Mouse (Mus musculus): ENCODE results near the gene Nxph4.

Gene Nxph4

DNA sequence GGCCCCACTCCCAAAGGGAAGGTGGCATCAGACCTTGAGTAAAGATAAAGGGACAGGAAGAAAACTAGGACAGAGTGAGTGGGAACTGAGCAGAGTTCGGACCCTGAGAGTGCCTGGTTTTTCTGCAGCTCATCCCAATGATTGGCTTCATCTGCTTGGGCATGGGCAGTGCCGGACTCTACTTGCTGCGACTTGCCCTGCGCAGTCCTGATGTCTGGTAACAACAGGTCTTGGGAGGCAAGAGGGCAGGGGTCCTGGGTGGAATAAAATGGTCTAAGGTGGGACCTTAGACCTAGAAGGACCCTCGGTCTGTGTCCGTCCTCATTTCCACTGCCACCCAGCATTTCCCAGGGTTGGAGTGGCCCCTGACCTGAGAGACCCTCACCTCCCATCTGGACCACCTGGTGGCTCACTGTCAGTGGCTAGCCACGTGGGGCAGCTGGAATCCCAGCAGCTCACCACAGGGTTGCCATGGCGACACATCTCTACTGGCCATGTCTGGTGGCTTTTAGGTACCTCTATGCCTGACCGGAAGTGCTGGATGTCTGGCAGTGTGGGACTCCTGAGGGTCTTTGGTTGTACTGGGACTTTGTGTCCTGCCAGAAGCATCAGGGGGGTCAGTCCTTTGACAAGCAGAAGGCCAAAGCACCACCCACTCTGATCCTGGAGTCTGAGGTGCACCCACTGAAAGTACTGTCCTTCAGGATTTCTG lies 18.9 kb downstream of the Nxph4 start:
- DNase-seq (ENCODE audit: low spot score) = no peak

DNA sequence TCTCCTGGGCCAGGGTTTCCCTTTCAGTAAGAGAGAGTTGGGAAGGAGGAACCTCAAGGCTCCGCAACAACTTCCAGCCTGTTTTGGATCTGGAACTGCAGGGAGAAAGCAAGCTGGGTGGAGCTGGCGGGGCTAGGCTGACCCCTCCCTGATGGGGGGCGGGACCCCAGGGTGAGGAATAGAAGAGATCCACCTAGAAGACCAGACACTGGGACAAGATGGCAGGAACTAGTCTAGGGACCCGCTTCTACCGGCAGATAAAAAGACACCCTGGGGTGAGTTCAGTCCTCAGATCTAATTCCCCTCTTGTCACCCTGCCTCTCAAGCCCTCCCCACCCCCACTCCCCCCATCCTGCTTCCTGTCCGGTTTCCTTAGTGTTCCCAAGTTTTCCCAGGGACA lies 19.6 kb downstream of the Nxph4 start, which contains the start of gene Ndufa4l2:
Ndufa4l2 (plus strand) TSS at position 204 of the 400 bp plus-strand sequence.
- no peak for DNase-seq (ENCODE audit: low spot score)

DNA sequence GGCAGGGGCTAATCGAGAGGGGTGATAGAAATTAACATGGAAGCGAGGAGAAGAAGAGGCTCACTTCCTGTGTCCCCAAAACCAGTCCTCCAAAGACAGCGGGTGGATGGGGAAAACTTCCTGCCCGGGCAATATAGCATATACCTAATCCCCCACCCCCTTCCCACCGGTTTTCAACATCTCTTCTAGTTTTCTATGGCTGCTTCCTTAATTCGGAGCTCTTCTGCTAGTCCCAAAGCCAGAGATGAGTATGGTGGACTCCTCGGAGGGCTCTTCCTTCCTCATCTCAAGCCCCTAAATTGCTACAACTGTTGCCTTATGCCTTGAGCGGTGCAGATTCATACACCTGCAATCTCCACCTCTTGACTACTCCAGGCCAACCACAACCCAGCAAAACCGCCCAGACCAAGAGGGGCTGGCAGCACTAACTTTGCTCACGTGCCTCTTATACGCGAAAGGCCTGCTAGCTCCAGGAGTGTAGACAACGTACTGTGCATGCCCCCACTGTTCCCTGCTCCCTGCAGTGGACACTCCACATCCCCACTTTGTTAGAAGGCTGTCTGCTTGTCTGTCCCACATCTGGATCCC lies 20.2 kb downstream of the Nxph4 start:
- no peak for DNase-seq (ENCODE audit: low spot score)

DNA sequence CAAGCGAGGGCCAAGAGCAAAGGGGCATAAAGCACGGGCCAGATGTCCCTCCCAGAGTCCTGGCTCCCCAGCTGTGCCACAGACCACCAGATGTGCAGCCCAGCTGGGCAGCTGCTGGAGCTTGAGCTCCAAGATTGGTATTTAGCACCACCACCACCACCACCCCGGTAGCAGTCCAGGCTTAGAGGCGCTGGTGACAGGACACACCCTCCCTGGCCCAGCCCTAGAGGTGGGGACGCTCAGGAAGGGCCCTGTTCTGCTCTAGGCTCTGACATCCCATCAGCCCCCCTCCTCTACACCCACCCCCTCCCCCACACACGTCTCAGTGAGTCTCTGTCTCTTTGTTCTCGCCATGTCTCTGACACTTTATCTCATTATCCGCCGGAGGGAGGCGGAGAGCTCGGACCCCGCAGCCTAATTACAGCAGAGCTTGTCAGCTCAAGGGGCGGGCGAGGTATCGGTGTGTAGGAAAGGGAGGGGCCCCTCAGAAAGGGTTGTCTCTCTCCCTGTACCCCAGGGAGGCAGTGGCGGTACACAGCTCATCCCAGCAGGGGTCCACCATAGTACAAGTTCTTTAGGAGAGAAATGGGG lies 20.8 kb downstream of the Nxph4 start:
- no peak for DNase-seq (ENCODE audit: low spot score)

DNA sequence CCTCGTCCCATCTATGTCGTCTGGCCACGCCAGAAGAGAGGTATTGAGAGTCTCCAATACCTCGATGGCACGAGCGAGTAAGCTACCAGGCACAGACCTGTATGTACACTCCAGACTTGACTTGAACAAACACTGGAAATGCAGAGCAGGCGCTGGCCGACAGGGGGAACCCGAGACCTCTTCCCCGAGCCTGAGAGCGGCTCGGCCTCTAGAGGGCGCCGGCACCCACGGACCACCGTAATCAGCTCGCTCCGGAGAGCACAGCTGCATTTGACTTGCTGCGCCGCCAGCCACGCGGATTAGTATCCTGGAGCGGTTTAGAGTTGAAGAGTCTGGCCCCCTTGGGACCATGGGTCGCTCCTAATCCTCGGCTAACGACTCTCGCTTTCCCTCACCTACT lies 21.5 kb downstream of the Nxph4 start:
- DNase-seq (ENCODE audit: low spot score) = peak; percentile 91

DNA sequence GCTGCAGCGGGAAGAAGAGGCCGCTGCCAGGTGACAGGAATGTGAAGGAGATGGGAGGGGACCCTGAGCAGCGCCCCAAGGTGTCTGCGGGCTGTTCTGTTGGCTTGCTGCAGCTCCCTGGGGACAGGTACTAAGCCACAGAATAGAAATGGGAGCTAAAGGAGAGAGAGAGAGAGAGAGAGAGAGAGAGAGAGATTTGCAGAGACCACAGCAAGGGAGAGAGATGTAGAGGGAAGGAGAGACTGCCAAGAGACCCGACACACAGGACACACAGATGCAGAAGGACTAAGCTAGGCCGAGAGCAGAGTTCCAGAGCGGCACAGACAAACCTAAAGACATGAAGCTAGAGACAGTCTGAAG lies 22.1 kb downstream of the Nxph4 start:
- no peak for DNase-seq (ENCODE audit: low spot score)

DNA sequence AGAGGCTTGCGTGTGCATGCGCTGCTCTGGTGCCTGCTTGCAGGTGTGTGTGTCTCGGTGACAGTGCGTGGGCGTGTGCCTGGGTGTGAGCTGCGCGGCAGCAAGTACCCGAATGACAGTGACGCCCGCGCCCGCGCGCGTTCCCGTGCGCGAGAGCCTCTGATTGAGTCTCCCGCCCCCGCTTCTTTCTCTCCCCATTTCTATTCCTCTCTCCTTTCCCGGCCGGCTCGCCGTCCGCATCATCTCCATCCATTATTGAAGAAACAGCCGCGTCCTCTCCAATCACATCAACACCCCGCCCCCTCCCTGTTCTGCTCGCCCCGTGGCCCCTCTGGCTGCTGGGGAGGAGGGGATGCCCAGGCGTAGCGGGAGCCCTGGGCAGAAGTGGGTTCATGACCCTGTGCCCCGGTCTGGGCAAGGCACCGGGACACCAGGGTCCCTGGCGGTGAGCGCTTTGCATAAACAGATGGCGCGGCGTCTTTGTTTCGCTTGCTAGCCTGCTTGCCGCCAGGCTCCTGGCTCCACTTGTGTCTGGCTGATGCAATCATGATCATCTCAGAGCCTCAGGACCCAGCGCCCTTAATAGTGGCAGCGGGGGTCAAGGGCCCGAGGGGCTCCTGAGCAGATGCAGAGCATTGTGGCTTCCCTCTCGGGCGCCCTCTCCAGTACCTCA lies 22.6 kb downstream of the Nxph4 start:
- no peak for DNase-seq (ENCODE audit: low spot score)

DNA sequence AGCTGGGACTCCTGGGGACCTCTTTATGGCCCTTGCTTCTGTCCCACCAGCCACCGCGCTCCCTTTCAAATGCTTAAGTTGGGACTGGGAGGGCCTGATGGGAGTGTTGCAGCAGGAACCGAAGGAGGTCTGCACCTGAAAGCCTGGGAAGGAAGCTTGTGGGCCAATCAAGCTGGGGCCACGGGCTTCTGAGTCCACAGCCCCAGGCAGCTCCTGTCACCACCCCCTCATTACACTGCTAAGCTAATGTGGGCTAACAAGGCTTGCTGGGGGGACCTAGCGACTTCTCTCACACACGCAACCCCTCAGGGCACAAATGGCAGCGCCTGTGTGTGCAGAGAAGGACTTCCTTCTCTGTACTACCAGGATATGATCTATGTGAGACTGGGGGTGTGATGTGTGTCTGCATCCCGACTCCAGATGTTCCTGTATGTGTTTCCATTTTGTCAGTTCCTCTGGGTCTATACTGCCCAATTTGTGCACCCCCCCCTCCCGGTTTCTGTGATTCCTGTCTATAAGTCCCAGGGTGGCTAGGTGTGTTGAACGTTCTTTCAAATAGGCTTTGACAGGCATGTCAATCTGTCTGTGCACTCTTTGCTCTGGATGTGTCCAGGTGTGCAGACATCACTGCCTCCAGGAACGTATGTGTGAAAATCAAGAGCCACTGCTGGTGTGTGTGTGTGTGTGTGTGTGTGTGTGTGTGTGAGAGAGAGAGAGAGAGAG lies 23.3 kb downstream of the Nxph4 start:
- no peak for DNase-seq (ENCODE audit: low spot score)

DNA sequence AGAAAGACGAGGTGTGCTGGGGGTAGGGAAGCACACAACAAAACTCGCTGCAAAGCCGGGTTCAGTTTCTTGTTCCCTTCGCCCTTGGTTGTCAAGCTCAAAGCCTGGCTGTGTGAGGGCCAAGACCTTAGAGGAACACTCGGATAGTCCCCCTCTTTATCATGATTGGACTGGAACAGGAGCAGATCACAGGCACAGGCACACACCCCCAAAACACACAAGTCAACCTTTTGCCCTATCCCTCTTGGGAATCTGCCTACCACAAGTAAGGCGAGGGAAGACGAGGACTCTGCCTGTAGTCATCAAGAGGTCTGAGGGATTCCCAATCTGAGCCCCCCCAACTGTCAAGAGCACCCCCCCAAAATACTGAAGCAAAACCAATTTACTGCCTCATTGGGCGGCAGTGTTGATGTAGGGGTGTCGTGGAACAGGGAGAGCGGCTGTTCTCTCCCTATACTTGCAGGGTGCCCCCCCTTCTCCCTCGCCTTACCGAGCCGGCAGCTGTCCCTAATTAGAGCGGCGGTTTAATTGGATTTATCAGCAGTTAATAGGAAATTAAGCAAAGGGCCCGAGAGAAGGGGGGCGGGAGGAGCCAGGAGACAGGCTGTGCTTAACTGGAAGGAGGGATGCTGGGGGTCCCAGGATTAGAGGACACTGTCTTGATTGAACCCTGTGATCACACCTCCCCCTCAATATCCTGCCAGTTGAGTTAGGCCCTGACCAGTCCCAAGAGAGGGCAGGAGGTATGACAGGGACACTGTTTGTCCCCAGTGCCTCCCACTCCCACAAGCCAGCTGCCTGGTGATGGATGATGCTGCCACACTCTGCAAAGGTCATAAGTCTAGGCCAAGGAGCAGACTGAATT lies 24.3 kb downstream of the Nxph4 start:
- DNase-seq (ENCODE audit: low spot score) = no peak

DNA sequence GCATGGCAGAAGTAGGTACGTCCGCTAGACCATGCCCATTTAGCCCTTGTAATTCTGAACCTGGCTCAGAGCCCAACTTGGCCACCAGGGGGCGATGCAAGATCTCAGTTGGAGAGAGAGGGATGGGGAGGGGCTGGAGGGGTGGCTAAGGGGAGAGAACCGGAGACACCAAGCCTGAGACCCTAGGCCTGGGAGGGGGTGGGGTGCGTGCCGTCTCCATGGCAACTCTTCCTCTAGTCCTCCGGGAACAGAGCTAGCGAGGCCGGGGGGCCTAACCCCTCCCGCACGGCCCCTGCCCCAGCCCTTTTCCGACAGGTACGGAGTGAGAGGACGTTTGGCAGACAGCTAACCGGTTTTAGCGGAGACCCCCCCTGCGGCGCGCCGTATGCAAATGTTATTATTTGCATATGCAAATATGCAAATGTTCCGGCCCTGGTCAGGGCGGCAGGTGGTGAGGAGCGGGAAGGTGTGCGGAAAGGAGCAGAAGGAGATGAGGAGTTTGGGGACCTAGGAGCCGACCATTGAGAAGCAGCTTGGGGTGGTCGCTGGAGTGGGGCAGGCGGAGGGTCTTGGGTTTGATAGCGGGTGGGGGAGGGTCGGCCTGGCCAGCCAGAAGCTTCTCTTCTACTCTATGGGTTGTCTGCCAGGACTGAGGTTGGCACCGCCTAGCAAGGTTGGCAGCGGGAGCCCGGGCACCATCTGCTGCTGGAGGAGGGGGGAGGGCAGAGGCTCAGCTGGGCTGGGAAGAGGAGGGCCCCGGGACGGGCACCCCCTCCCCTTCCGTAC lies 25.1 kb downstream of the Nxph4 start:
- peak; percentile 82 for DNase-seq (ENCODE audit: low spot score)

DNA sequence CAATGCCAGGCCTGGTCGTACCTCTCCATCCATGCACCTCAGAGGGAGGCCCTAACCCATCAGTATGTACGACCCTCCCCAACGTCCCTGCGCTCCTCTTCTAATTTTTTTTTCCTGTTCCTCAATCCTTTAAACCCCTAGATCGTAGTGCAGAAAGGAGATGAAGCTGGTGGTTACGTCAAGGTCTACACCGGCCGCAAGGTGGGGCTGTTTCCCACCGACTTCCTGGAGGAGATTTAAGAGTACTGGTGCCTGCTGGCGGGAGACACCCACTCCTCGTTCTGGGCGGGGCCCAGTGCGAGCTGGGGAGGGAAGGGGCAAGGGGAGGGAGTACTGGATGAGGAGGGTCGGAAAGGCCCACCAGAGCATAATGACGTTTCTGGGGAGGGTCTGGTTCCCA lies 26.1 kb downstream of the Nxph4 start:
- peak; percentile 71 for DNase-seq (ENCODE audit: low spot score)

DNA sequence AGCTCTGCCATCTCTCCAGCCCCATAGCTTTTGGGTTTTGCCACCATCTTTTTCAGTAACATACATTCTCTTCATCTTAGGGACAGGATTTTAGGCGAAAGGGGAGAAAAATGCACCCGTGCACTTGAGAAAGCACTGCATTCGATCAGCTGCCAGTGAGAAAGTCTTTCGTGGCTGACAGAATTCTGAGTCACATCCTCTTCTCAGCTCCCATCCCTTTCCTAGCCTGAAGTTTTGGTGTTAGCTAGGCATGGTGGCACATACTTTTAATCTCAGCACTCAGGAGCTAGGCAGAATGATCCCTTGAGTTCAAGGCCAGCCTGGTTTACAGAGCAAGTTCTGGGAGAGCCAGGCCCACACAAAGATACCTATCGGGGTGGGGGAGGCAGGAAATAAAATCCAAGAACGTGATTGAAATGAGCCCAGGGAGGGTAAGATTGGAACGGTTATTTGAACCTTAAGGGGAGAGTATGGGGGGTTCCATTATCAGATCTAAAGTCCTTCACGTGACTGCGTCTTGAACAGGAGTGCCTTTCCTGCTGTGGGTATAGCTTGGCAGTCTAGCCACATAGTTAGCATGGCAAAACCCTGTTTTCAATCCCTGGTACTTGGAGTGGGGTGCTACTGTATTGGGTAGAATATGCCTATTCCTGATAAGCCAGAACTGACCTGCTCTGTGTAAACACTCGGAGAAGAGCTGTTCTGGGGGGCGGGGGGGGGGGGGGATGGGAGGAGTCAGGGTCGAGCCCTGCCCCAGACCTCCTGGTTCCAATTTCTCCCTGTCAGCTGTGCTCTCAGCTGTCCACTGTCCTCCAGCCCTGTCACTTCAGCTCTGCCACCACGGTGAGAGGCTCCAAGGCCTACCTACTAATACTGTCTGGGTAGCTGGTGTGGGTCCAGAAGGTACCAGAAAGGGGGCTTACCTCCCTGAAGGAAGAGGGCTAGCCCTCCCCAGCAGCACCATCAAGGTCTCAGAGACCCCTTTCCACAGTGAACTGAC lies 33.2 kb downstream of the Nxph4 start, which contains the start of gene Stac3:
Stac3 (plus strand) TSS at position 793 of the 1,000 bp plus-strand sequence.
- DNase-seq (ENCODE audit: low spot score) = no peak

DNA sequence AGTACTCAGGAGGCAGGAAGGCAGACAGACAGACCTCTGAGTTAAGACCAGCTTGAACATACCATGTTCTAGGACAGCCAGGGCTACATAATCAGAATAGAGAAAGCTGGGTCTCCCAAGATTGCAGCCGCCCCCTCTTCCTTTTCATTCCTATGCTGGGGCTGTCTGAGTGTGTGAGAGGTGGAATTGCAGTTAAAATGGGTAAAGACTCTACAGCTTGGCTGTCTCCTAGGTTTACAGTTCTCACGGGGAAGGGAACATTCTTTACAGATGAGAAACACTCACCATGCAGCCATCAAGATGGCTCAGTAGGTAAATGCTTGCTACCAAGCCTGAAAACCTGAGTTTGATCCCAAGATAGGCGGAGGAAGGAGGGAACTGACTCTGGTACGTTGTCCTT lies 34.3 kb downstream of the Nxph4 start:
- DNase-seq (ENCODE audit: low spot score) = no peak

DNA sequence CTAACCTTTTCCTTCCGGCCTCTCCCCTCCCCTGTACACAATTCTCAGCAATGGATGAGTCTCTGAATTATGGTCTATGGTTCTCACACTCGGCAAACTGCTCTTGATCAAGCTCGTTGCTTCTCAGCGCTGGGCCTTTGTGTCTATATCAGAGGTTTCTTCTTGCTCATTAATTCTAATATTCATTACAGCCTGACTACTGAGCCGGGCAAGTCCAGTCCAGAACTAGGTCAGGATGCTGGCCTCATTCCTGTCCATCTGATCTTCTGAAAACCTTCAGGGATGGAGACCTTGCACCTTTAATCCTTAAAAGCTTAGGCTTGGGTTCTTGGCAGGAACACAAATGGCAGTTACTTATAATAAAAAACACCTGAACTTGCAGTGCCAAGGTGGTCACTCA lies 34.8 kb downstream of the Nxph4 start:
- no peak for DNase-seq (ENCODE audit: low spot score)

DNA sequence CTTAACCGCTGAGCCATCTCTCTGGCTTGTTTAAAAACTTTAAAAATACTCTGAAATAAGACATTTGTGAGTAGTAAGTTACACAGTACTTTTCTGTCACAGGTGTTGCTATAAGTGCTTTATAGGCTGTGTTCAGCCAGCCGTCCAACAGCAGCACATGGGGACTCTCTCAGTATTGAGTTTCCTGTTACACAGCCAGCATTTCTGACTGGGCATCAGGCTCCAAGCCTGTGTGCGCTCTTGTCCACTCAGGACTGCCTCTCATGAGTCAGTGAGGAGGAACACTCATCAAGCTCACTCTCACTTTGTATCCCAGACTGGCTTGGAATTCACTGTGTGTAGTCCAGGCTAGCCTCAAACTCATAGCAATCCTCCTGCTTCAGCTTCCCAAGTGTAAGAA lies 38.2 kb downstream of the Nxph4 start:
- DNase-seq (ENCODE audit: low spot score) = no peak

DNA sequence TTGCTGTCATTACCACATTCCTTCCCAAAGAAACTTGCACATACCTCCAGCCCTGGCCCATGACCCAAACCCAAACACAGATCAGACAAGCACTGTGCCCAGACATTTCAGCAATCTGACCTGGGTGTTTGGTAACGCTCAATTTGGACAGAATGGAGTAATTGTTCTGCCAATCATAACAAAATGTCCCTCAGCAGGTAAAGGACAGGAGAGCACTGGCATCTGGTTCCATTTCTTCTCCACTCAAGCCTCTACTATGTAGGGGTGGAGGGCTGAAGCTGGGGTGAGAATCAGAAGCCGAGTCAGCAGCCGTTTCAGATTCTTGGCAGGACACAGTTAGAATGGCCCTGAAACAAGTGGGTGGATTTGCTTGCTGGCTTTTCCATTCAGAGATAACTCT lies 42.2 kb downstream of the Nxph4 start:
- no peak for DNase-seq (ENCODE audit: low spot score)

DNA sequence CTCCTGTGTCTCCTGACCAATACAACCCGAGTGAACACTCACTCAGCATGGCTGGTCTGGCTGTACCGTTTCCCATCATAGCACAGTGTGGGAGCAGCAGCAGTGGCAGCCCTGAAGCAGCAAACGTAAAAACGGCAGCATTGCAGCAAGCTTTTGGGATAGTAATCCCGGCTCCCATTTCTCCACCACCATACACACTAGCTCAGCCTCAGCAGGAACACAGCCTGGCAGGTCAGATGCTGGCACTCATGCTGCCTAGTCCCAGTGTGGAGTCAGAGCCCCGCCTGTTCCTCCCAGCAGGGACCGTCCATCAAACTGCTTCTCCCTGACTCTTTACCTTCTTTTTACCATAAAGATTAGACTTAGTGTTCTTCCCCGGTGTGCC lies 43.2 kb downstream of the Nxph4 start:
- DNase-seq (ENCODE audit: low spot score) = no peak

DNA sequence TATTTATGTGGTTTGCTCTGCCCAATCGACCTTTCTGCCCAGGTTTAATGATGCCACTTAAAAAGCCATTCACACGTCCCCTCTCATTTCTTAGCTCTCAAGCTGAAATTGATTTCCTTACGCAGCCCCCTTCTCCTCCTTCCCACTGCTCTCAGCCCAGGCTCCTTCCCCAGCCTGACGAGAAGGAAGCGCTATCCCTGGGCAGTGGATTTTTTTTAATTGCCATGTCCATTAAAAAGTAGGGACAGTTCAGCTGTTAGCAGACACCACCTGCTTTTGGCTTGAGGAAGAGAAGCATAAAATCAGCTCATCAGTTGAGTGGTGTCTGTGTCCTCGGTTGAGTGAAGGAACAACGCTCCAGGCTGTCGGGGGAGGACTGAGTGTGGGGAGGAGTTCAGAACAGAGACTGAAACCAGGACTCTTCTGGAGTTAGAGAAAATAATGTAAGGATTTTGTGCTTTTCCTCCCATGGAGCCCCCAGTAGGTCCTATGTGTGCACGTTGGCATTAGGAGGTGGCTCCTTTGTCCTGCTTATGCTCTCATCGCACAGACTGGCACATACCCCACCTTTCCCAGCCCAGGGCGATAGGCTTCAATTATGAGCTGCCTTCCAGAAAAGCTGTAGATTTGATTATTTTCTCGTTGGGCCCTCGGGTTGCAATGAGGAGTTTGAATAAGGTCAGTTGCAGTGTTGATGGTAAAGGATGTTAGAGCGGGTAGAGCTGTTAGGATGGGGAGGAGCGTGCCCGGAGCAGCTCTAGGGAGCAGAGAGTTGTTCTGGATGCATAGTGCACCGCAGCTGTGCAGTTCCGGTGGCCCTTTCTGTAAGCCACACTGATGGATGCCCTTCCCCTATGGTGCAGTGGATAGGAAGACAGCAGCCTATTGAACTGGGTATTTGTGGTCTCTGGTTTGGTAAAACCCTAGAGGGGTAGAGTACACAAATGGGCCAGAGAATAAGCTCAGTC lies 43.9 kb downstream of the Nxph4 start:
- no peak for DNase-seq (ENCODE audit: low spot score)
